Mouse (Mus musculus) Muller cell, postnatal 12 days (primary cell): ENCODE data around the gene Foxp1.

Source experiments
- DNase-seq: peaks from one replicate; pipeline ENCODE4 v3.0.0-alpha.2; 2015; ENCODE audit errors: inconsistent ontology term

Gene Foxp1

GRCm38 (mm10) chr6:99394801-99395200 lies 127.7 kb downstream of the Foxp1 start:
- DNase-seq = no peak

GRCm38 (mm10) chr6:99392484-99392883 lies 130.0 kb downstream of the Foxp1 start:
- no peak for DNase-seq

GRCm38 (mm10) chr6:99388741-99389675 lies 133.5 kb downstream of the Foxp1 start:
- DNase-seq = no peak

GRCm38 (mm10) chr6:99388023-99388422 lies 134.5 kb downstream of the Foxp1 start:
- no peak for DNase-seq

GRCm38 (mm10) chr6:99385059-99385604 lies 137.4 kb downstream of the Foxp1 start:
- DNase-seq = peak; percentile 7

GRCm38 (mm10) chr6:99383846-99384472 lies 138.6 kb downstream of the Foxp1 start:
- no peak for DNase-seq

GRCm38 (mm10) chr6:99380146-99380545 lies 142.4 kb downstream of the Foxp1 start:
- no peak for DNase-seq

GRCm38 (mm10) chr6:99378997-99379710 lies 143.4 kb downstream of the Foxp1 start:
- no peak for DNase-seq

GRCm38 (mm10) chr6:99377716-99378115 lies 144.8 kb downstream of the Foxp1 start:
- DNase-seq = peak; percentile 31

GRCm38 (mm10) chr6:99377131-99377530 lies 145.4 kb downstream of the Foxp1 start:
- DNase-seq = no peak

- DNase-seq = no peak
These were observed 145.8 kb downstream of the Foxp1 start for GRCm38 (mm10) chr6:99376721-99377120.

GRCm38 (mm10) chr6:99375865-99376264 lies 146.7 kb downstream of the Foxp1 start:
- no peak for DNase-seq

- DNase-seq = no peak
These were observed 147.1 kb downstream of the Foxp1 start for GRCm38 (mm10) chr6:99375376-99375775.

GRCm38 (mm10) chr6:99374448-99375271 lies 147.9 kb downstream of the Foxp1 start:
- peak; percentile 3 for DNase-seq

GRCm38 (mm10) chr6:99372427-99372826 lies 150.1 kb downstream of the Foxp1 start:
- DNase-seq = no peak

- no peak for DNase-seq
These were observed 150.5 kb downstream of the Foxp1 start for GRCm38 (mm10) chr6:99372016-99372415.

GRCm38 (mm10) chr6:99369931-99370330 lies 152.6 kb downstream of the Foxp1 start:
- DNase-seq = no peak

- DNase-seq = no peak
These were observed 153.4 kb downstream of the Foxp1 start for GRCm38 (mm10) chr6:99369156-99369555.

- no peak for DNase-seq
These were observed 154.3 kb downstream of the Foxp1 start for GRCm38 (mm10) chr6:99368118-99368753.

GRCm38 (mm10) chr6:99364545-99364944 lies 158.0 kb downstream of the Foxp1 start:
- no peak for DNase-seq

GRCm38 (mm10) chr6:99360581-99360980 lies 161.9 kb downstream of the Foxp1 start:
- DNase-seq = no peak
